Mouse (Mus musculus): Measurements from ENCODE around the gene Rpgr.

- TF ChIP-seq CTCF (IDR thresholded peaks at IDR 0.05; ENCODE audit: low read depth): no peak
- no peak for TF ChIP-seq EP300 (IDR thresholded peaks at IDR 0.05; ENCODE audit: low read depth)
These were observed 35.3 kb upstream of the Rpgr start, which contains the start of gene Otc for GRCm38 (mm10) chrX:10251852-10252504.
